Mouse (Mus musculus) A20 (cell line): ENCODE results near the gene Trim43b.
"Not testable (repeated sequence)": the region's sequence is repeated elsewhere in the genome, so short reads cannot be mapped to it uniquely, and the experiment has no call there.

ENCODE experiments used
- DNase-seq: peaks from one replicate; pipeline ENCODE4 v3.0.0-alpha.2; 2011; ENCODE audit warnings: low read depth, low spot score

The Trim43b gene

DNA sequence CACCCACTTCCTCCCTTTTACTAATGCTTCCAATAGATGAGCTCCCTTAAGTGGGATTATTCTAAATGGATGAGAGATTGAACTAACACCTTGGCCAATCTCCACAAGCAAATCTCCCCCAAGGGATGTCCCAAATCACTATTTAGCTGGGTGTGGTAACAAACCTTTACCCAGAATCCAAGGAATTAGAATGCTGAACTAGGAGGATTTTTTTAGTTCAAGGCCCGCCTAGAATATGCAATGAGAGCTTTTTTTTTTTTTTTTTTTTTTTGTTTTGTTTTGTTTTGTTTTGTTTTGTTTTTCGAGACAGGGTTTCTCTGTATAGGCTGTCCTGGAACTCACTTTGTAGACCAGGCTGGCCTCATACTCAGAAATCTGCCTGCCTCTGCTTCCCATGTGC lies at the start of gene Trim43b:
TSS of gene Trim43b (minus strand) at position 101 of the 400 bp plus-strand sequence.
- not testable (repeated sequence) for DNase-seq

DNA sequence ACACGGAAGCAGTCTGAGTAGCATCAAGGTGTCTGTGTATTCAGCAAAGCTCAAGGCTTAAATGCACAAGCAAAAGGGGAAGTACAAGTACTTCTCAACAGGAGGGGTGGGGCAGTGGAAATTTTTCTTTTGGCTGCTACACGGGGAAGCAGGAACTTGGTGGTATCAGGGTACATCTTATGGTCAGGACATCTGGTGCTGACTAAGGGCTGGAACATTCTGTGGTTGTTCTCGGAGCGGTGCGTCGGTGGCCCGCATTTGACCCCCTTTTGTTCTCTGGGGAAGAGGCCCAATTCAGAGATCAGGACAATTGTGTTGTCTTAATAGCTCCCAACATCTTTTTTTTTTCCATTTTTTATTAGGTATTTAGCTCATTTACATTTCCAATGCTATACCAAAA lies 11.9 kb upstream of the Trim43b start:
- peak; percentile 12 for DNase-seq

DNA sequence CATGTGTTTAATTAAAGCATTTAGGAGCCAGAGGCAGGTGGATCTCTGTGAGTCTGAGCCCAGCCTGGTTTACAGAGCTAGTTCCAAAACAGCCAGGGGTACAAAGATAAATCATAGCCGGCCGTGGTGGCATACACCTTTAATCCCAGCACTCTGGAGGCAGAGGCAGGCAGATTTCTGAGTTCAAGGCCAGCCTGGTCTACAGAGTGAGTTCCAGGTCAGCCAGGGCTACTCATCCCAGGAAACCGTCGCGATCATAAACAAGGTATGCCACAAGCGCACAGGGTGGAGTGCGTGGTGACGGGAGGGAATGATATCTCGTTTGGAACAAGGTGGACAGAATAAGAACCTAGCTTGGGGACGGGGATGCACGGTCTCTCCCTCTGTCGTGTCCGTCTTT lies 5.9 kb downstream of the Trim43b start:
- not testable (repeated sequence) for DNase-seq

DNA sequence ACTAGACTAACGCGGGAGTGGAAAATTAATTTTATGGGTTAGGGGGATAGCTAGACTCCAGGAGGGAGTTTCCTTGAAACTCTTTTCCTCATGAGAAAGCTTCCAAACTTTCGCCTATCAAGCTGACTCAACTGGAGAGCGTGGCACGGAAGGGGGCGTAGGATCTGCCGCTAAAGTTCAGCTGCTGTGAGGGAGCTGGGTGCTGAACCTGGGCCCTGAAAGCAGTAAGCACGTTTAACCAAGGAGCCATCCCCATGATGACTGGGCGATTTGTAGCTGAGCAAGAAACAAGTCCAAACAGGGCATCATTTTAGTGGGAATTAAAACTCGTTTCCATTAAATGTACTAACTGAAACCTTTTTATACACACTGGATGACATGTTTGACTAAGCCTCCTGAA lies 13.0 kb downstream of the Trim43b start:
- DNase-seq = not testable (repeated sequence)

DNA sequence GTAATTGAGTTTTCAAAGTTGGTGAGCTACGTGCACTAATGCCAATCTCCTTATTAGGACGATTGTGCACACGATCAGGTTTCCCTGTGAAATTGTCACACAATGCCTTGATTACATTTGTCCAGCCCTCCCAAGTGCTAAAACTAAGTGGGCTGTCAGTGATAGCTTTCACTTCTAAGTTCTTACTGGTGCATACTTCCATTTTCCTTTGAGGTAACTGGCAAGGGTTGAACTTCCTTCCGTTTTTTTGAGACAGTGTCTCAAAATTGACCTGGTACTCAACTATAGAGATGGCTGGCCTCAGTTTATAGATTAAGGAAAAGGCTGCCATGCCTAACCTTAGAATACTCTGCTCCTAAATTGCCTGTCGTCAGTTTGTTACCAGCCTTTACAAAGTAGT lies 16.1 kb downstream of the Trim43b start:
- not testable (repeated sequence) for DNase-seq

DNA sequence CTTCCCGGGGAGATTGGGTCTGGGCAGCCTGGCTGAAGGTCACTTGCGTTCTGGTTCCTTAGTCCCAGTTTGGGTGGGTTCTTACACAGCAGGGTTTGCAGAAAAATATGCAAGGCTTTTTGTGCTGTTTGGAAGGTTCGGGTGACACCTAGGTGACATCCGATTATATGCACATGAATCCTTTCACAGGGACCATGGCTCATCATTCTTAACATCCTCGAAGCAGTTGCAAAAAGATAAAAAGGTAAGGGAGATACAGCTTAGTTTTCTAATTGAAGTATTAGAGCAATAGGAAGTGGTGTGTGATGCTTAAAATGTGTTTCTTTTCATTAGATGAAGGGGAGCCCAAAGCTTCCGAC lies 25.5 kb downstream of the Trim43b start:
- DNase-seq = not testable (repeated sequence)

DNA sequence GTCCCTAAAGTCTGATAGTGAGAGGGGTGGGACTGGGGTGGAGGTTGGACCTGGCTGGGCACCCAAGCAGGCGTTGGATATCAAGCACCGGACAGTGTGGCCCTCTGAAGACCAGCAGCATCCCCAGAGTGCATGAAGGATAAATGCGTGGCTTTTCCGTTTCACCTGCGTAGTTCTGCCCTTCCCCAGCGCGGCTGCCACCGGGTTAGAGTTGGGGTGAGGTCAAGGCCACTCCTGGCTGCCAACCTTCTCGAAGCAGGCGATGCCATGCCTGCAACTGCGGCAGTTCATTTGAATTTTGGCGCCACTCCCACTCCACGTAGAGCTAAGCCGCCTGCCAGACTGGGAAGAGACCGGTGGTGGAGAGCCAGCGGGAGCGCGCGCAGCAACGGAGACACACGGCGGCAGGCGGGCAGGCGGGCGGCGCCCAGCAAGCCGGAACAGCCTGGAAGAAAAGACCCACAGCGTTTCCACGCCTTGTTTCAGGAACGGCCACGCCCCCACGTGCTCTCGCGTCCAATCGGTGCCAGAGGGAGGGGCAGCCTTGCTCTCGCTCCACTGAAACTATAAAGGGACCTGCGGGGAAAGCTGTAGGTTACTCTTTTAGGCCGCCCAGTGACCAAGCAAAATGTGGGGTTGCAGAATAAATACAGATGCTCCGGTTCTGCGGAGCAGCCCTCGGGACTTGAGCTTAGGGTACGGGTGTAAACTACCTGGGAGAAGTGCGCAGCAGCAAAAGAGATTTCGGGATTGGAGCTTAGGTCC lies 26.1 kb downstream of the Trim43b start:
- DNase-seq = peak; percentile 49
